25 mouse cellular contexts compared by ENCODE assay signal in the genomic region with DNA sequence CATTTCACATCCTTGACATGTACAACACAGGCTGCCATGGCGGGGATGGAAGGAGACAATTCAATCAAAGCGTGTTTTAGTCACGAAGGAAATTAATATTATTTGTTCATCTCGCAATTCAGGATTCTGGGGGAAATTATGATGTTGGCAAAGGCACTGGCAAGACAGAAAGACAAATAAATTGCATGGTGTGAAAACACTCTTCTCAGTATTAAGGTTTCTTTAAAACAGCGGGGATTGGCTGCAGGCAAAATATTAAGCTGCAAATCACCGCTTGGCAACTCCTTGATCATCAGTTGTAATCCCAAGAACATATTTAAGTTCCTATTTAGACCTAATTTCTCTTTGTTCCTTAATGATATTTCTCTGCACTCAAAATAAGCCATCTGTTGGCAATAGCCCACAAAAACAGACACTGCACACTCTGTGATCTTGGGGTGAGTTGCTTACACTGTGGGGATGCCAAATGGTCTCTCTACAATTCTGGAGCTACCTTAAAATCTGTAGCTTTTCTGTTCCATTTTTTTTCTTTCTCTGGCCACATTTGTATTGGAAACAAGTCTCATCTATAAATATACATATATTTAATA.
DNase-seq lines count a peak whose midpoint lies in the region; ATAC-seq lines count a peak whose summit lies in the region.
"Had no signal": no experiment of that assay in that cellular context is flagged by ENCODE, and none has a peak within 500 bp of the region (broad histone marks: within the 10 kb centered on the region; RNA-seq: fewer than 3 reads in every experiment).

No protein-coding gene starts in this region.

- DNase-seq in cerebellum, adult 11 months: peak; percentile 14
- DNase-seq in cerebellum, adult 9-10 months: peak; percentile 77
- no peak for DNase-seq in cerebellum, postnatal 4 days (ENCODE audit: low spot score in 2 of 2)
- DNase-seq in hindbrain, embryonic 14.5 days (ENCODE audit: low spot score): no peak
- DNase-seq: adrenal gland, adult 8-10 months; adrenal gland, postnatal 36 days; B cell, adult 2 months; embryo, embryonic 11 days; gastrocnemius, postnatal 10 days; heart, adult 18-20 months; heart, postnatal 10 days; heart, postnatal 4 days; kidney, adult 2 months had no signal

- no peaks in the 10 kb centered on the region for H3K9me3 ChIP-seq in hindbrain, embryonic 14.5 days (ENCODE audit: control insufficient read depth, low read length)
- no peaks in the 10 kb centered on the region for H3K9me3 ChIP-seq in hindbrain, embryonic 12.5 days (replicated peaks)
- no peaks in the 10 kb centered on the region for H3K9me3 ChIP-seq in midbrain, embryonic 16.5 days (replicated peaks; ENCODE audit: control insufficient read depth, low read length, poor library complexity, severe bottlenecking)
- H3K9me3 ChIP-seq: embryonic facial prominence, embryonic 15.5 days; forebrain, embryonic 12.5 days; heart, embryonic 10.5 days; hindbrain, embryonic 13.5 days; intestine, embryonic 15.5 days; kidney, embryonic 15.5 days had no signal

- no peak overlapping the region for H3K4me3 ChIP-seq in hindbrain, embryonic 14.5 days (replicated peaks; ENCODE audit: low read length)
- no peak overlapping the region for H3K4me3 ChIP-seq in hindbrain, embryonic 12.5 days
- no peak overlapping the region for H3K4me3 ChIP-seq in midbrain, embryonic 16.5 days (ENCODE audit: low read depth, low read length)
- H3K4me3 ChIP-seq: embryonic facial prominence, embryonic 15.5 days; erythroblast, embryonic 14.5 days; forebrain, embryonic 12.5 days; heart, embryonic 10.5 days; hindbrain, embryonic 13.5 days; intestine, embryonic 15.5 days; kidney, embryonic 15.5 days had no signal

- no peak overlapping the region for H3K27ac ChIP-seq in hindbrain, embryonic 14.5 days
- H3K27ac ChIP-seq in hindbrain, embryonic 12.5 days: no peak overlapping the region
- H3K27ac ChIP-seq in midbrain, embryonic 16.5 days (ENCODE audit: low read length): no peak overlapping the region
- H3K27ac ChIP-seq: embryonic facial prominence, embryonic 15.5 days; forebrain, embryonic 12.5 days; heart, embryonic 10.5 days; hindbrain, embryonic 13.5 days; intestine, embryonic 15.5 days; kidney, embryonic 15.5 days had no signal

- H3K4me1 ChIP-seq in hindbrain, embryonic 14.5 days (replicated peaks; ENCODE audit: control insufficient read depth, insufficient read depth, low read length): no peaks in the 10 kb centered on the region
- no peaks in the 10 kb centered on the region for H3K4me1 ChIP-seq in hindbrain, embryonic 12.5 days
- H3K4me1 ChIP-seq in midbrain, embryonic 16.5 days (ENCODE audit: control insufficient read depth, insufficient read depth, low read length): peaks cover 6% of the 10 kb centered on the region; the same call in 1 of the 2 replicates
- H3K4me1 ChIP-seq: embryonic facial prominence, embryonic 15.5 days; heart, embryonic 10.5 days; intestine, embryonic 15.5 days had no signal

- H3K36me3 ChIP-seq in hindbrain, embryonic 14.5 days (replicated peaks; ENCODE audit: control insufficient read depth, insufficient read depth): no peaks in the 10 kb centered on the region
- H3K36me3 ChIP-seq in hindbrain, embryonic 12.5 days: no peaks in the 10 kb centered on the region
- H3K36me3 ChIP-seq in midbrain, embryonic 16.5 days (ENCODE audit: control insufficient read depth, insufficient read depth, low read length): no peaks in the 10 kb centered on the region
- H3K36me3 ChIP-seq: embryonic facial prominence, embryonic 15.5 days; forebrain, embryonic 12.5 days; G1E; heart, embryonic 10.5 days; hindbrain, embryonic 13.5 days; intestine, embryonic 15.5 days; kidney, embryonic 15.5 days had no signal

- ATAC-seq in cerebellum, adult (ENCODE audit: insufficient number of reproducible peaks, low FRiP score, low TSS enrichment): no peak
- peak; percentile 46; the same call in 1 of the 2 replicates for ATAC-seq in hindbrain, embryonic 14.5 days (ENCODE audit: low FRiP score)
- no peak for ATAC-seq in hindbrain, embryonic 12.5 days (ENCODE audit: low FRiP score)
- ATAC-seq in midbrain, embryonic 16.5 days: no peak
- ATAC-seq: CD4-positive, CD25-positive, alpha-beta regulatory T cell, adult 4 months; intestine, embryonic 15.5 days had no signal

- 81% methylated on average over 6 of the region's 6 CpGs for WGBS in hindbrain, embryonic 14.5 days
- 84% methylated on average over 6 of the region's 6 CpGs for WGBS in hindbrain, embryonic 12.5 days
- 77% methylated on average over 6 of the region's 6 CpGs for WGBS in midbrain, embryonic 16.5 days

- H3K4me2 ChIP-seq in hindbrain, embryonic 14.5 days (replicated peaks): no peak overlapping the region
- no peak overlapping the region for H3K4me2 ChIP-seq in hindbrain, embryonic 12.5 days (replicated peaks)
- H3K4me2 ChIP-seq in midbrain, embryonic 16.5 days (ENCODE audit: low read length): no peak overlapping the region
- H3K4me2 ChIP-seq: embryonic facial prominence, embryonic 15.5 days; forebrain, embryonic 12.5 days; hindbrain, embryonic 13.5 days; intestine, embryonic 15.5 days; kidney, embryonic 15.5 days had no signal

- no peaks in the 10 kb centered on the region for H3K27me3 ChIP-seq in hindbrain, embryonic 14.5 days (ENCODE audit: control insufficient read depth, insufficient read depth, low read length)
- no peaks in the 10 kb centered on the region for H3K27me3 ChIP-seq in hindbrain, embryonic 12.5 days
- H3K27me3 ChIP-seq in midbrain, embryonic 16.5 days (ENCODE audit: control insufficient read depth, insufficient read depth, low read depth, low read length): no peaks in the 10 kb centered on the region
- H3K27me3 ChIP-seq: embryonic facial prominence, embryonic 15.5 days; forebrain, embryonic 12.5 days; hindbrain, embryonic 13.5 days; intestine, embryonic 15.5 days; kidney, embryonic 15.5 days had no signal

- H3K9ac ChIP-seq in hindbrain, embryonic 14.5 days: no peak overlapping the region
- no peak overlapping the region for H3K9ac ChIP-seq in hindbrain, embryonic 12.5 days
- no peak overlapping the region for H3K9ac ChIP-seq in midbrain, embryonic 16.5 days (ENCODE audit: low read depth, low read length)
- H3K9ac ChIP-seq: embryonic facial prominence, embryonic 15.5 days; forebrain, embryonic 12.5 days; hindbrain, embryonic 13.5 days; intestine, embryonic 15.5 days; kidney, embryonic 15.5 days had no signal

Comparison
In these comparisons a context has a peak if more than half of its experiments do, and no peak if none do; other contexts are left out.
1. DNase-seq: peak in cerebellum, adult 11 months (single experiment) and cerebellum, adult 9-10 months (single experiment); none in cerebellum, postnatal 4 days (0 of 2) and hindbrain, embryonic 14.5 days (single experiment).